Mouse (Mus musculus) hematopoietic stem cell, adult 5-6 weeks (primary cell): ENCODE results near the gene 1520401A03Rik. TPM values are rescaled to one million over a fixed set of nuclear protein-coding genes. Genes with fewer than 3 reads are reported as not detected.
A peak's percentile ranks its signal among the peaks of the same experiment; 100 is the strongest.

Source experiments
- ATAC-seq, 2 experiments: fragments of 125-278 bp in 1 of 2; replicated peaks in 1 of 2; 2 replicates each; pipeline ENCODE4 v1.8.0; 2016 to 2017; ENCODE audit warnings: inconsistent platforms in 2 of 2, mild to moderate bottlenecking in 2 of 2, moderate number of reproducible peaks in 2 of 2, low read depth in 1 of 2, moderate TSS enrichment in 1 of 2; ENCODE audit not compliant: low FRiP score in 2 of 2, poor library complexity in 2 of 2, severe bottlenecking in 2 of 2, insufficient read depth in 1 of 2, low TSS enrichment in 1 of 2
- total RNA-seq: library from RNA; stranded (forward); fragments of 172-1452, 232-1000 nt; gene quantifications from 2 replicates; pipeline ENCODE4 v1.2.3, GENCODE M21; 2017

1520401A03Rik gene
- total RNA-seq, 1 experiment from 2014 or later = not detected

DNA sequence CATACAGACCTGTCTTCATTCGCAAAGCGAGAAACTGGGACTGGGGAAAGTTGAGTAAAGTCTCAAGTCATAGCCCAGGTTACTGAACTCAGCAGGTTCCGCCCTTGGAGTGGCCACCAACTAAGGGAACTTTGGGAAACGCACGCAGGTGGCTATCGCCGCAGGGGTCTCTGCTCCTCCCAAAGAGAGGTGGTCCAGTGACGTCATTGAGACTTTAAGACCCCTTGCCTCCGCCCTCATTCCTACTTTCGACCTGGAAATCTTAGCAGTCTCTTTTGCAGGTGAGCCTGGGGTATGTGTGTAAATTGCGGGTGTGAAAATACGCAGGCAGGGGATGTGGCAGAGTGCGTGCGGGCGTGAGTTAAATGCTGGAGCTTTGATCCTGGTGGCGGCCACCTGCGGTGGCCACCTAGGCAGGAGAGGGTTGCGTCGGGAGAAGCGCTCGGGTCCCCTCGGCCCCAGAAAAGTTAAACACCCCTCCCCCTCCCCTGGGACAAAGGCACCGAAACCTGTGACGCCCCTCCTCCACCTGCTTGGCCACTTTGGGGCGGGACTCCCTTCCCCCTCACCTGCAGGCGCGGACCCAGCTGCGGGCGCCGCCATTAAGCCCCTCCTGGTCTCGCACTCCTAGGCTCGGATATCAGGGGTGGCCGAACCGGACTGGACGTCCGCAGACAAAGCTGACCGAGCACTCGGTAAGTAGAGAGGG is 43.3 kb downstream of the 1520401A03Rik start, which contains the start of gene Cldn6:
Gene Cldn6 (plus strand): TSS at position 123 of the 709 bp plus-strand sequence.
- ATAC-seq = no peak

DNA sequence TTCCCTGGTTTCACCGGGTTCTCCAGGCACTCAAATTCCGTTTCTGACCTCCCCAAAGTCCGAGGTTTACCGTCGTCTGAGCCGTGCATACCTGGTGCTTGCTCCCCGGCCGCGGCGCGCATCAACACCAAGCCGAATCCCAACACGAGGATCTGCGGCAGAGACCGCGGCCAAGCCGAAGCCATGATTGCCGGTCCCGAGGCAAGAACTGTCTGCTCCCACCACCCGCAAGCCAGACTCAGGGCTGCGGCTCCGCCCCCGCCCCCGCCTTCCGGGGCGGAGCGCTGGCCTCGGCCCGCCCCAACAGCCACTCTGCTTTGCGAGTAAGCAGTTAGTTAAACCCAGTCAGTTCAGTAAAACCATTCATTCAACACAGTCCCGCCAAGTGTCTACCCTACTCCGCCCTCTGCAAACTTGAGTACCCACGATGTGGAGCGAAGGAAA is 45.3 kb downstream of the 1520401A03Rik start, which contains the start of gene Tnfrsf12a:
Gene Tnfrsf12a (minus strand): TSS at position 233 of the 444 bp plus-strand sequence.
- ATAC-seq = peak; percentile 26 to 50; a peak in 3 of 4 replicates

DNA sequence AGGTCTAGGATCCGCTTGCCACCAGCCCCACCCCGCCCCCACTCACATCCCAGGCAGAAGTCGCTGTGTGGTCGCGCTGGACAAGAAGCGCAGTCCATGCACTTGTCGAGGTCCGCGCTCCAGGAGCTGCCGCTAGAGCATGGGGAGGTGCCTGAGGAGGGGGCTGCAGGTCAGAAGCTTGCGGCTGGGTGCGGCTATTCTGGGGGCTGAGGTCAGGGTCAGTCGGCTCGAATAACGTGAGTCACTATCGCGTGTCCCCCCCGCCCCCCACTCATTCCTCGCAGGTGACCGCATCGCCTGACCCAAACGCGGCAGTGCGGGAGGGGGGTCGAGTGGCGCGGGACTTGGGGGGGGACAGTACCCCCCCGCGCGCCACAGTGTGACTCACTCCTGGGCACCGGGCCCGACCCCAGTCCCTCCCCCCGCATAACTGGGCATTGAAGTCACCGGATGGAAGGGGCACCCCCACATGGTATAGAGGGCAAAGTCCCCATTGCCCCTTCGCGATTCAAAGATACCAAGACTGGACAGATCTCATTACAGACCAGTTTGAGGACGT is 46.0 kb downstream of the 1520401A03Rik start:
- ATAC-seq = no peak

DNA sequence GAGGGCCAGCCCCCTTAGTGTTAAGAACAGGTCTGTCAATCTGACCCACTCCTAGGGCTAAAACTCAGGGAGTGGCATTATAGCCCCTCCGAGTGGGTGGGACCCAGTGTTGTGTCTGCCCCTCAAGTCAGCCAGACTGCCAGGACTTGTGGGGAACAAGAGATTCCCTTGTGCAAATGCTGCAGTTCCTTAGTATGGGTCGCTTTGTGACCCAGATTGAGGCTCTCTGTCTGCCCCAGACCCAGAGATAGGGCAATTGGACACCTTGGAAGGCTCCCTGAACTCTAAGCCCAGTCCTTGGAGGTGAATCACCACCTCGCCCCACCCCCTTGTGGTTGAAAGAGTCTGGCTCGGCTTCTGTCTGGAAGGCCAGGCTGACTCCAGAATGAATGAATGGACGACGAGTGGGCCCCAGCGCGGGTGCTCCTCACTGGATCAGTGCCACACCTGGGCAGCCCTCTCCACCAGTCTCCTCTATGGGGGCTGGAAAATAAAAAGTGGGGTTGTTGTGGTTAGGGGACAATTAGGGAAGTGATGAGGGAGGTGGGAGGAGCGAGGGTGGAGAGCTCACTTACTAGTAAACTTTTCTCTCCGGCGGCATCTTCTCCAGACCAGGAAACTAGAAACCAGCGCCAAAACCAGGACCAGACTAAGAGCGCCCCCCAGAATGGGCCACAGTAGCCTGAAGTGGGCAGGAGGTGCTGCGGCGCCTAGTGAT is 46.9 kb downstream of the 1520401A03Rik start:
- peak; percentile 25 to 33; a peak in 3 of 4 replicates for ATAC-seq

DNA sequence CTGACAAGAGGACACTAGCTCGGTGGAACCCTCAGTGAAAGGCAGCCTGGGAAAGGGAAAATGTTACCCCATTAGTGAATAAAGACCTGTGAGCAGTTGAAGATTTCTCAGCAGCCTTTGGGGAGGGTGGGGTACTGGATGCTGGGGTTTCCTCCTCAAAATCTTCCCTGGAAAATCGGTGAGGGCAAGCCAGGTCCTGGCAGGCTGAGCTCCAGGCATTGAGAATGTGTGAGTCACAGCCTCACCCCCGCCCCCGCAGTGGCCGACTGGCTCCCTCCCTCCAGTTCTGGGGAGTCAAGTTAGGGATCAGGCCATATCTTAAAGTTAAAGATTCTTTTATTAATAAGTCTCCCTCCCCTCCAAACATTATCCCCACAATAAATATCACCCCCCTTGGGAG is 47.5 kb downstream of the 1520401A03Rik start:
- no peak for ATAC-seq

DNA sequence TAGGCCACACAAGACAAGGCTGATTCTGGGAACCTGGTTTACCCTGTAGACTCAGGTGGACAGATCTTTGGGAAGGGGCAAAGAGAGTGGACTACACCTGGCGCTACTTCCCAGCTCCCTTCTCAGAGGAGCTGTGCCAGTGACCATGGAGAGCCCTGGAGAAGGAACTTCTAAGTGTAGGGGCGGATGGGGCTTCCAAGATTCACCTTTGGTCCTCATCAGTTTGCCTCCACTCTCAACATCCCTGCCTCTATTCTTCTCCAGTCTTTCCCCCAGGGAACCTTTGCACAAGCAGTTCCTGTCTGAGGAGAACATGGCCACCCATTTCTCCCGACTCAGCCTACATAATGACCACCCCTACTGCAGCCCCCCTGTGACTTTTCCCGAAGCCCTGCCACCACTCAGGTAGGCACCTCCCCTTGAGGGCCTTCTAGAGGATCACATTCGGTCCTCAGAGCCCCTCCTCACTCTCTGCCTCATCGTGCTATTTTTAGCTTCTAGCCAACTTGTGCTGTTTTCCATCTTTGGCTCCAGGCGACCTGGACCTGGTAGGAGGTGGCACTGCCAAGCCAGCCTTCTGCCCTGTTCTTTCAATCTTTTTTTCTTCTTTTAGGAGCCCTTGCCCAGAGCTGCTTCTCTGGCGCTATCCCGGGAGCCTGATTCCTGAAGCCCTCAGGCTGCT is 48.2 kb downstream of the 1520401A03Rik start:
- no peak for ATAC-seq

DNA sequence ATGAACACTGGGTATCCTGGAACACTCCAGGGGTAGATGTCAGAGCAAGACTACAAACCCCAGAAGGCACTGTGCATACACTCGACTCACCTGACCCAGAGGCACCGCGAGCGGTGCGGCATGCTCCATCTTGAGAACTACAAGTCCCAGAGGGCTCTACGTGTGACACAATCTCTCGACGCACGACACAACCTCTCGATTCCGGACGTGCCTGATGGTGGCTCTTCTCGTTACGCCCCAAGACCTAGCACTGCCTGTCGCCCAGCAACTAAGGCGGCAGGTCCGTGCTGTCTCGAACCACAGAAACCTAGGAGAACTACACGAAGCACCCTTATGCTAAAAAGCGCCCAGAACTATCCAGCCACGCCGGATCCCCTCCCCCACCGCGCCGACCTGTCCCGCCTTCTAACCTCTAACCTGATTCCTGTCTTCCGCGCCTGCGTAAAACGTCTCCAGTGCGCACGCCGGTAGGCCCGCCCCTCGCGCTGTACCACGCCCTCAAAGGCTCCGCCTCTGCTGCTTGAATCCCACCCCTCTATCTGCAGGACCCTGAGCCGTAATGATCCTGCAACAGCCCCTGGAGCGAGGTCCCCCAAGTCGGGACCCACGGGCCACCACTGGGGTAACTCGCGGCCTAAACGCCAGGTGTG is 49.0 kb downstream of the 1520401A03Rik start, which contains the start of the genes Hcfc1r1 and Thoc6:
Gene Hcfc1r1 (plus strand): TSS at position 173 of the 650 bp plus-strand sequence.
Gene Thoc6 (minus strand): TSS at position 459 of the 650 bp plus-strand sequence.
- peak; percentile 87 to 95 for ATAC-seq

DNA sequence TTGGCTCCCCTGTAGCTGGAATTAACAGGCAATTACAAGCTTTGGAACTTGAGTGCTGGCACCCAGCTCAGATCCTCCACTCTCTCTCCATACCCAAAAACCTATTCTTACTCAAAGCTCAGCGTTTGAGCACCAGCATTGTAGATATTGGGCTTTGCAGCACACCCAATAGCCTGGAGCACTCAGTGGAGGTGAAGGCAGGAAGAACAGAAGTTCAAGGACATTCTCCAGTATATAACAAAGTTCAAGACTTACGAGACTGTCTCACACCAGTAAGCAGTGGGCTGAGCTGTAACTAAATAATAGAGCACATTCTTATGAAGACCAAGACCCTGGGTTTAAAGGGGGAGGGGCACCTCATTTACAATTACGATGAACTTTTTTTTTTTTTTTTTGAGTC is 49.8 kb downstream of the 1520401A03Rik start:
- no peak for ATAC-seq

DNA sequence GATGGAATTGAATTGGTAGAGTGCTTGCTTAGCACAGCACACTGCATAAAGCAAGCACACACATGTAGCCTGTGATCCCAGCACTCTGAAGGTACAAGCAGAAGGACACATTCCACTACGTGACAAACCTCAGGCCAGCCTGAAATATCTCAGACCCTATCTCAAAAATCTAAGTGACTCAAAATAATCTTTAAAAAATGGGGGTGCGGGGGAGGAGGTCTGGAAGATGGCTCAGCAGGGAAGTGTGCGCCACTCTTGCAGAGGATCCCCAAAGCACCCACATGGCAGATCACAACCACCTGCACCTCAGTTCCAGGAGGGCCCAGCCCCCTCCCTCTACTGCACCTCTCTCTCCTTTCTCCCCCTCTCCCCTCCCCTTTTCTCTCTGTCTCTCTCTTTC is 51.1 kb downstream of the 1520401A03Rik start:
- no peak for ATAC-seq

DNA sequence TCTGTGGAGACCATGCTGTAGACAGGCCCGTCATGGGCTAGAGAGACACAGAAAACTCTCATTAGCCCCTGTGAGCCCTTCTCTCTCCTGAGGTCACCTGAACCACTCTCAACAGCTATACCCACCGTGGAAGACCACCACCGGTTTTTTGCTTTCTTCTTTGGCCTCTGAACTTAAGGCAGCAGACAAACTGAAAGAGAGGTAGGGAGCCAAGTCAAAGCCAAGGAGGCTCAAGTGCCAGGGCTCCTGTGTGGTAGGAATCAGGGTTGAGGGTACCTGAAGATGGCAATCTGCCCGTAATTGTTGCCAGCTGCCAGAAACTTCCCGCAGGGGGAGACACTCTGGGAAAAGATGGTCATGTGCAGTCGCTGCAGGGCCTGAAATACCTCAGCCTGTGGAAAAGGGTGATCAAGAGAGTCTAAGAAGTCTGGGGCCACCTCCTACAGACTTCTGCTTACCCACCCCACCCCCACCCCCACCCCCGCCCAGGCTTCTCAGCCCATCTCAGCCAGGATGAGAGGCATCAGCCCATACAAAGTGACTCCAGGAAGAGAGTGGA is 52.0 kb downstream of the 1520401A03Rik start:
- ATAC-seq = no peak

DNA sequence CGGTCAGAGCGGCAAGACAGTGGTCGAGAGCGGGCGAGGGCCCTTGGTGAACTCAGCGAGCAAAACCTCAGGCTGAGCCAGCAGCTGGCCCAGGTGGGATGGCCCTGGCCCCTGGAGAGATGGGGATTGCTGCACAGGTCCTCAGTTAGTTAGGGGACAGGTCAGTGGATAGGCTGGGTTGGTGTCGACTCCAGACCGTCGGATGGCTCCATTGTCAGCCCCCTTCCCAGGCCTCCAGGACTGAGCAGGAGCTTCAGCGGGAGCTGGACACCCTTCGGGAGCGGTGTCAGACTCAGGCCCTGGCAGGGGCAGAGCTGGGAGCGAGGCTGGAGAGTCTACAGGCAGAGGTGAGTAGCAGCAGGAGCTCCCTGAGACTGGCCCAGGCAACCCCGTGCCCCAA is 57.1 kb downstream of the 1520401A03Rik start:
- ATAC-seq = no peak

DNA sequence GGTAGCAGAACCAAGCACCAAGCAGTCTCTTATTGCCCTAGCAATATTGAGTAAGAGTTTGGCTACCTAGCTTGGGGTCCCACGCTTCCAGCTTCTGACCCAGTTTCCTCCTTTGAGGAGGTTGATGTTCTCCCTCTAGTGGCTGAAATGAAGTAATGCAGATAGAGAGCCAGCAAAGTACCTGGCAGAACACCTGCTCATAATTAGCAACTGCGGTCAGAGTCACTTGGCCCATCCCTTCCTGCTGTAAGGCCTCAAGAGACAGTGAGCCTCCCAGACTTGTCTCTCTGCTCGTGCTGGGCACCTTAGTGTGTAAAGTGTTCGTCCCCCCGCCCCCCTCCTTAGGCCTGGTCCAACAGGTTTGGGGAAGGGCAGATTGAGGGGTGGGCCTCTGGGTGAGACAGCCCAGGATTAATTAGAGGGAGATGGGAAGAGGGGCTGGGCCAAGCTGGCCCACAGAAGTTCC is 58.0 kb downstream of the 1520401A03Rik start:
- ATAC-seq = peak; percentile 38 to 44; a peak in 2 of 4 replicates

DNA sequence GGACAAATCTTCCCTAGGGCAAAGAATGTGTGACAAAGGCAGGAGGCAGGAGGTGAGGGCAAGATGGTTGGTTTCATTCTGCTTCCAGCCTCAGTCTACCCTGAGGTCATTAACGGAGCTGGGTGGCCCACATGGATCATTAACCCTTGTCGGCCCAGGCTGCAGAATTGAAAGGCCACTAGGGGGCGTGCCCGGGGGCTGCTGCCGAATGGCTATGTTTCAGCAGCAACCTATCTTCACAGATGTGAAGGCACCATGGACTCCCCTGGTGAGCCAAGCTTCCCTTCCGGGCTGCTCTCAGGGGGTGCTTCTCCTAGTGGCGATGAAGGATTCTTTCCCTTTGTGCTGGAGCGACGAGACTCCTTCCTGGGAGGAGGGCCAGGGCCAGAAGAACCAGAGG is 61.1 kb downstream of the 1520401A03Rik start:
- ATAC-seq = peak in 1 of 2 experiments; percentile 31; a peak in 1 of 4 replicates

DNA sequence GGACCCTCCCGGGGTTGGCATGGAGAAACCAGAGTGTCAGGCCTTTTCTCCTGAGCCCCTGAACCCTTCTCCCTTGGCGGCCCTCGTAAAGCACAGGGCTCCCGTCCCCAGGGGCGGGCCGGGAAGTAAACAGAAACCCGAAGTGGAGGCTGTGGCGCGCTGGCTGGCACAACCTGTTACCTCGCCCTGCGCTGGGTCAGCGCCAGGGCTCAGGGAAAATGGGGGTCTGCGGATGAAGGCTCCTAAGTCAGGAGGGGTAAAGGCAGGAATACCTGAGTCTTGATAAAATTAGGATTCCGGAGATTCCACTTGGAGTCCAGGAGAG is 61.7 kb downstream of the 1520401A03Rik start:
- peak; percentile 30 to 60; a peak in 2 of 4 replicates for ATAC-seq

DNA sequence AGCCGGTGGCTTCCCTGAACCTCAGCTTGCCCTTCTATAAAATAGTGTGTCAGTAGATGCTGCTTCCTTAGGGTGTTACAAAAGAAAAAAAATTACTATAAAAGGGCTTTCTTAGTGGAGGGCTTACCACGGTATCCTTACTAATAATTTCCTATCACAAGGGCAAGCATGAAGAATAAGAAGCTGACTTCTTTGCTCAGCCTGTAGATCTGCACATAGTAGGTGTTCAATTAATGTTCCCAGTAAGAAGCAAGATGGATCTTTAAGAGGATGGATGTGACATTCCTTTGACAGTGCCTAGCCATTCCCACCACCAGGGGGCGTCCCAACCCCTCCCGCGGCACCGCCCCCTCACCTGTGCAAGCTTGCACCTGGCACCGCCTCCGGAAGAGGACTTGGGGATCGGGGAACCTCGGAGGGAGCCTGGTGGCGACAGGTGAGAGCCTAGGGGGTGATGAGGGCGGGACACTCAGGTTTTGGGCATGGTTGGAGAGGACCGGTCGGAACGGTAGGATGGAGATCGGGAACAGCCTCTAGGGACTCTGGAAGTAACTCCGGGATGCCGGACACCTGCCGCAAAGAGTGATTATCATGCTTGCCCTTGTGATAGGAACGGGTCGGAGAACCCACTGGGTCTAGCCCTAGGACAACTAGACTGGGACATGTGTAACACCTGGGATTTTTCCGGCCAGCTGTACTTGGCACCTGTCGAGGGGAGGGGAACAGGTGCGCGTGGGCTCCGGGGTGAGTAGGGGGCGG is 62.3 kb downstream of the 1520401A03Rik start, which contains the start of gene Bicdl2:
Gene Bicdl2 (plus strand): TSS at position 390 of the 759 bp plus-strand sequence.
- no peak; a peak in 1 of 4 replicates for ATAC-seq

DNA sequence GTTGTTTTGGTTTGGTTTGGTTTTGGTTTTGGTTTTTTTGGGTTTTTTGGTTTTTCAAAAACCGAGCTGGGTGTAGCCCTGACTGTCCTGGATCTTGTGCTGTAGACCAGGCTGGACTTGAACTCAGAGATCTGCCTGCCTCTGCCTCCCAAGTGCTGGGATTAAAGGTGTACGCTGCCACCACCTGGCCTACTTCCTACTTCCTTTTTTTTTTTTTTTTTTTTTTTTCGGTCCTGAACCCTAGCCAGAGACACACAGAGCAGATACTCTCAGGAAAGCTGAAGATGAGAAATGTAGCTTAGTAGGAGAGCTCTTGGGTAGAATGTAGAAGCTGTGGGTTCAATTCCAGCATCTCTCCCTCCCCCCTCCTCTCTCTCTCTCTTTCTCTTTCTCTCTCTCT is 64.1 kb downstream of the 1520401A03Rik start:
- ATAC-seq = no peak
